Mouse (Mus musculus): ENCODE results near the gene Dlgap4.

Gene Dlgap4

GRCm38 (mm10) chr2:156658751-156659150, 45.2 kb downstream of the Dlgap4 start:
- no peak for DNase-seq (ENCODE audit: extremely low spot score)

DNA sequence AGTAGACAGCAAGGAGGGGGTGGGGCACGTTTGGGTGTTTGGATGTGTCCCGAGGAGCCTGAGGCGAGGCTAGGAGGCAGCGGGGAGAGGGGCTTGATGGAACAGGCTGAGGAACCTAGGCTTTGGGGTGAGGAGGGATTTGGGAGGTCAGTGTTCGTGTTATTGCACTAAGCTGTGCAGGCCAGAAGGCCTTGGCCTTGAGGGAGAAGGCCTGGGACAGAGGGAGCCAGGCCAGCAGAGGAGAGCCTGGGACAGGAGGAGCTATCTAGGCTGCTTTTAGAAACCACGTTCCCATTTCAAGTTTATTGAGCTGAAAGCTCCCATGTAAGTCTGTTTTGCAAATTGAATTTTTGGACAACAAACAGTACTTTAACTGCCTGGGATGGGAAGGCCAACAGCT, 46.5 kb downstream of the Dlgap4 start:
- DNase-seq (ENCODE audit: extremely low spot score), result no peak

DNA sequence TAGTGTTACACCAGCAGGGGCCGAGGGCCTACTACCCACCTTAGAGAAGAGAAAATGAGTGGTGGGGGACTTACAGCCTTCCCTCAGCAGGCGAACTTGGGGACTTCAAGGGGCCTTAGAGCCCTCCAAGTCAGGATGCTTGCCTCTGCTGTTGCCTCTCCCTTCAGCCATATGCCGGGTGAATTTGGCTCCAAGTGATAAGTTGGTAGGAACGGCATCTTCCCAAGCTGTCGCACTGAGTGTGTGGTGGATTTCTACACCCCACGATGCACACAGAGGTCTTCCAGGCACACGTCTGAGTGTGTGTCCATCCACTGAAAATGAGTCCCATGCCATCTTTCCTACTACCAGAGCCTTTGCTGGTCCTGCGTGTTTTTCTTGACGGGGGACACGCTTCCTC, 49.7 kb downstream of the Dlgap4 start:
- no peak for DNase-seq (ENCODE audit: extremely low spot score)

- DNase-seq (ENCODE audit: extremely low spot score), result no peak
Measured at GRCm38 (mm10) chr2:156664407-156664806, 50.9 kb downstream of the Dlgap4 start.

- DNase-seq (ENCODE audit: extremely low spot score), result no peak
Measured at GRCm38 (mm10) chr2:156664993-156665518, 51.6 kb downstream of the Dlgap4 start.

DNA sequence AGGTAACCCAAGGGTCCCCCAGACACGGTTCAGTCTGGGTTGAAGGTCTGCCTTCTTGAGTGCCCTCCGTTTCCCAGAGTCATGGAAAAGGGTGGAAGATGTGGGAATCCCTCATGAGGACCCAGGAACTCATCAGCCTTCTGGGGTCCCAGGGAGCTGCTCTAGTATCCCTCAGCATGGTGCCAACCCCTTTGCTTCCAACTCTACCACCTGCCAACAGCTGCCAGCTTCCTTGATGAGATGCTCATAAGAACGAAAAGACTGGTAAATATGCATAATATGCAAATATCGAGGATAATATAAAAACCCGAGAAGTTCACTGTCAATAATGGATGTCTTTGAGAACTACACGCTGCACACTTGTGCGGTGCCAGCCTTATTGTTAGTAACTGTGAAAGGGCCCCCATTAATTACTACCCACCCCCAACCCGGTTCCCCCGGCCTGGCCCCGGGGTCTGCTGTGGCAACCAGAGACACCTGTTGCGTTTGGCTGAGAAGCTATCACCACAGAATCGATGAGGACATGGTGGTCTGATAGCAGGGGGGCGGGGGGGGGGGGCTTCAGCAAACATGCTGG, 52.2 kb downstream of the Dlgap4 start:
- no peak for DNase-seq (ENCODE audit: extremely low spot score)

- no peak for DNase-seq (ENCODE audit: extremely low spot score)
Measured at GRCm38 (mm10) chr2:156666231-156666630, 52.7 kb downstream of the Dlgap4 start.

- DNase-seq (ENCODE audit: extremely low spot score), result no peak
Measured at GRCm38 (mm10) chr2:156667290-156667689, 53.8 kb downstream of the Dlgap4 start.

GRCm38 (mm10) chr2:156668625-156669024, 55.1 kb downstream of the Dlgap4 start:
- no peak for DNase-seq (ENCODE audit: extremely low spot score)

GRCm38 (mm10) chr2:156673307-156673706, 59.8 kb downstream of the Dlgap4 start:
- no peak for DNase-seq (ENCODE audit: extremely low spot score)

GRCm38 (mm10) chr2:156673881-156674669, 60.6 kb downstream of the Dlgap4 start:
- DNase-seq (ENCODE audit: extremely low spot score), result no peak

DNA sequence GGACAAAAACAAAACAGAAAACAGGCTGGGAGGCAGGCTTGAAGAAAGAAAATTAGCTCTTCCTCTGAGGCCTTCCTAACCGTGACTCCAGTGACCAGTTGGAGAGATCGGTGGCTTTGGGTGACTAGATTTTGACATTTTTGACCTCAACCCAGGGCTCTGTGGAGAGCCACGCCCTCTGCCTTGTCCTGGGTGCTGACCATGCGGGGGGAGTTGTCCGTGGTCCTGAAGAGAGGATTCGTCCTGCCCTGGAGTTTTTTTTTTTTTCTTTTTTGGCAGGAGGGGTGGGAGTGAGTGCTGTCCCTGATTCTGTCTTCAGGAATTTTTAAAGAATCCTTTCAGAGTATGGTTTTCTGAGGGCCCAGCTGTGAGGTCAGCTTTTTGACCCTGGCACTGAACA, 63.4 kb downstream of the Dlgap4 start:
- DNase-seq (ENCODE audit: extremely low spot score), result peak; percentile 40

DNA sequence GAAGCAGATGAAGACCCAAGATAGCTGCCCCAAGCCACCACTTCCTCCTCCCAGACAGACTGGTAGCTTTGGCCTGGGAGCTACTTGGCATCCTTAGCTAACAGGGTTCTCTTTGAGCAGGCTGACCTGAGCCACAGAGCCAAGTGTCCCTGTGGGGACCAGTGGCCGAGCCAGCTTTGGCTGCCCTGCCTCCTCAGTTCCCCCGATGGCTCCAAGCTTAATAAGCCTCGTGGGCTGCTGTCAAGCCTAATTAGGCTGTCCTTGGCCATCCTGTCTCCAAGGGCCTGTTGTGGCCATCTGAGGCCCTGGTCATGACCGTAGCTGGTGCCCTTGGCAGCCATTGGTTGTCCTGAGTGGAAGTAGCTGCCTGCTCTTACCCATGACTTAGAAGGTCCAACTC, 64.6 kb downstream of the Dlgap4 start:
- DNase-seq (ENCODE audit: extremely low spot score), result no peak

DNA sequence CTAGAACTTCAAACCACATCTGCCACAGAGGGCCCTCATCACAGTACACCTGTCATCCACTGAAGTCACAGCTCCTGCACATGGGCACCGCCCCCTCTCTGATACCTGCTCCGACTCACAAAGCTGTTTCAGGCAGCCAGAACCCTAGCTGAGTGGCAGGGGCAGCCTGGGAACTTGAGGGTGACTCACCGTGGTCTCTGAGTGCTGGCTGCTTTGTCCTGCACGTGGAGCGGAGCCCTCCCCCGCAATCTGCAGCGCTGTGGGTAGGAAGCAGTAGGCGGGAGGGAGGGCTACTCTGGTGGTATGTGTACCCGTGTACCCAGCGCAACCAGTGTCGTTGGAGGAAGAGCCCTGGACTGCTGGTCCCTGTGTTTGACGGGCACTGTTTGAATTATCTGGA, 69.5 kb downstream of the Dlgap4 start:
- DNase-seq (ENCODE audit: extremely low spot score), result no peak

DNA sequence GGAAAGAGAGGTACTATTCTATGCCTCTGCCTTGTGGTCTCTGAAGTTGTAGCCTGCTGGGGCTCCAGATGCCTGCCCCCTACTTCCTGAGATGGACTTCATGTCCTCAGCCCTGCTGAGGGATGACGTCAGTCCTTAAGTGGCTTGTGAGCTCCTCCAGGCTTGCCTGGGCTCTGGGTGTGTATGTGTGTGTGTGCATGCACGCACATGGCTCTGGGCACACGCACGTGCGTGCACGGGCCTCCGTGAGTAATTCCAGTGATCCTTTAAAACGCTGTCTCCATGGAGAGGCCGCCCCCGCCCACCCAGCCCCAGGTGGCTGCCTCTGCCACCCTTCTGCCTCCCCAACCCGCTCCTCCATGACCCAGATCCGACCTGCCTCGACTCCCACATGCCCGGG, 72.5 kb downstream of the Dlgap4 start:
- no peak for DNase-seq (ENCODE audit: extremely low spot score)

DNA sequence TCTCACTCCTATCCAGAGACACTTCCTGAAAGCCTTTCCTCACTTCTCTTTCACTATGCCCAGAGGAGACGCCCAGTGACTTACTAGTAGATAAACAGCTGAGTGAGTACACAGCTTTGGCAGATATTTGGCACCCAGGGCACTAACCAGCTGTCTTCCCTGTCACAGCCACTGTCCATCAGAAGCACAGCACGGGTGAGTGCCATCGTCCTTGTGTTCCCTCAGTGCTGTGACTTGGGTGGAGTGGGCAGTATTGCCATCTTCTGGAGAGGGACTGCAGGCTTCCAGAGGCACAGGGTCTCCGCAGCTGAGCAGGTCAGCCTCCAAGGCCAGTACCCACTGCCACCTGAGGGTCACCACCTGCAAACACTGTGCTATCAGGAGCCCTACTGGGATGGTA, 73.2 kb downstream of the Dlgap4 start:
- no peak for DNase-seq (ENCODE audit: extremely low spot score)

DNA sequence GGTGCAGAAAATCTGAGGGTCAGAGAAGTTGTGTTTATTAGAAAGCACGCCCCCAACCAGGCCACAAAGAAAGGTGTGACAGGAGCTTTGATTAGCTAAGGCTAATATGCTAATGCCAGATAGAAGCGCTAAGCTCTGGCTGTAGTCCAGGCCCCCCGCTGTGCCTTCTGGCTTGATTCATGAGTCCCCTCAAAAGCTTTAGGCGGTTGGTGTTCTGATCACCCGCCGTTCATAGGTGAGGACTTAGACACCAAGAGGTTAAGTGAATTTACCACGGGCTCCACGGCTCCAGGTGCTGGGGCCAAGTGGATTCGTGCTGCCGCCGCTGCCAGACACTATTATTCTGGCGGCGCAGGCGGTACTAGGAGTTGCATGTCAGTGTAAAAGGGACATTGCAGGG, 75.1 kb downstream of the Dlgap4 start:
- DNase-seq (ENCODE audit: extremely low spot score), result no peak

DNA sequence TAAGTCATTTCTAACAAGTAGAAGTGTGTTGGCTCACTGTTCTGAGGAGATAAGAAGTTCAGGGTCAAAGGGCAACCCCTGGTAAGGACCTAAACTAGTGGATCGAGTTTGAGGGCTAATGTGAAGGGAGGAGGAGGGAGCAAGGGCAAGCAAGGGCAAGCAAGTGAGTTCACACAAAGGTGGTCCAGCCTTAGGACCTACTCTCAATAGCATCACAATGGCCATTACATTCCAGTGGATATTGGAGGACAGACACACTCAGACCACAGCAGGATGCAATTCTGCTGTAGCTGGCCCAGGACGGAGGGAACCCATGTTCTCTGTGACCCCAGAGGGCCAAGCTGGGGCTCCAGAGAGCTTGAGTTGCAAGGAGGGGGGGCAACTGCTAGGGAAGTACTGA, 77.3 kb downstream of the Dlgap4 start:
- no peak for DNase-seq (ENCODE audit: extremely low spot score)

- DNase-seq (ENCODE audit: extremely low spot score), result no peak
Measured at GRCm38 (mm10) chr2:156691746-156692145, 78.2 kb downstream of the Dlgap4 start.

GRCm38 (mm10) chr2:156693241-156693807, 79.8 kb downstream of the Dlgap4 start:
- DNase-seq (ENCODE audit: extremely low spot score), result no peak

DNA sequence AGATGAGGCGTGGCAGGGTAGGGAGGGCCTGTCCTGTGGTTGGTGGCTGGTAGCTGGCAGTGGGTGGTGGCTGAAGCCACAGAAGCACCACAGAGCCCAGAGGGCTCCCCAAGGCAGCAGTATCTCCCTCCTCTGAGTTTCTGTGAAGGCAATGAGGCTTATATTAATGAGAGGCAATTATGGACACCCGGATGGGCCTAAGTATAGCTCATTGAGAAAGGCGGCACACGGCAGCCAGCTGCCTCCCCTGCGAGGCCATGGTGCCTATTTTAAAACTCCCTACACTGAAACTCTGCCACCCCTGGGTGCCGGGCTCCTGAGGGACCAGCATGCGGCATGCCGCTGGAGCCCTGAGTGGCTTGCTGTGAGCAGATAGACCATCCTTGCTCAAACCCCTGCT, 83.8 kb downstream of the Dlgap4 start:
- no peak for DNase-seq (ENCODE audit: extremely low spot score)

- no peak for DNase-seq (ENCODE audit: extremely low spot score)
Measured at GRCm38 (mm10) chr2:156698168-156698567, 84.7 kb downstream of the Dlgap4 start.

- peak; percentile 83 for DNase-seq (ENCODE audit: extremely low spot score)
Measured at GRCm38 (mm10) chr2:156705473-156705872, 92.0 kb downstream of the Dlgap4 start.
